Mouse (Mus musculus): ENCODE data around the gene Tbc1d5. TPM values are rescaled to one million over a fixed set of nuclear protein-coding genes. Genes with fewer than 3 reads are reported as not detected.

Tbc1d5 gene
- total and polyA plus RNA-seq, 3 experiments, result 6.6 to 13.9 (median 7.7) TPM

- no peak for TF ChIP-seq JUN (IDR thresholded peaks at IDR 0.05; ENCODE audit: insufficient read depth, low read depth, low read length)
- no peak for TF ChIP-seq CHD2 (IDR thresholded peaks at IDR 0.05; ENCODE audit: low read length)
- peak; percentile 32 for TF ChIP-seq RAD21 (IDR thresholded peaks at IDR 0.05; ENCODE audit: low read depth, low read length)
- no peak for TF ChIP-seq MXI1 (IDR thresholded peaks at IDR 0.05; ENCODE audit: low read depth, low read length)
- no peak for TF ChIP-seq ZNF384 (IDR thresholded peaks at IDR 0.05; ENCODE audit: low read depth, low read length)
- TF ChIP-seq USF1 (IDR thresholded peaks at IDR 0.05; ENCODE audit: low read depth, low read length), result no peak
- TF ChIP-seq RCOR1 (conservative IDR thresholded peaks at IDR 0.05; ENCODE audit: low read depth, low read length), result no peak
- TF ChIP-seq CHD1 (IDR thresholded peaks at IDR 0.05; ENCODE audit: low read depth, low read length), result no peak
- no peak for TF ChIP-seq MYC (IDR thresholded peaks at IDR 0.05; ENCODE audit: low read depth, low read length)
- TF ChIP-seq NRF1 (IDR thresholded peaks at IDR 0.05; ENCODE audit: low read depth, low read length), result no peak
- TF ChIP-seq MEF2A (IDR thresholded peaks at IDR 0.05; ENCODE audit: borderline replicate concordance, low read depth, low read length), result no peak
- TF ChIP-seq CTCF (conservative IDR thresholded peaks at IDR 0.05 in 1 of 2, IDR thresholded peaks at IDR 0.05 in 1 of 2; ENCODE audit: low read depth in 2 of 2, low read length in 2 of 2), result peak in 1 of 2 experiments; percentile 34; a peak in 2 of 4 replicates
- no peak for TF ChIP-seq IRF4 (IDR thresholded peaks at IDR 0.05; ENCODE audit: low read depth, low read length)
- no peak for TF ChIP-seq ZC3H11A (IDR thresholded peaks at IDR 0.05; ENCODE audit: low read depth, low read length)
- no peak for TF ChIP-seq HCFC1 (IDR thresholded peaks at IDR 0.05; ENCODE audit: low read depth, low read length)
- peak; percentile 23 for TF ChIP-seq SMC3 (IDR thresholded peaks at IDR 0.05; ENCODE audit: low read depth, low read length)
- no peak overlapping the region for H3K4me2 ChIP-seq (ENCODE audit: insufficient read depth, low read depth, poor library complexity, severe bottlenecking)
- H3K4me1 ChIP-seq (ENCODE audit: control insufficient read depth in 1 of 2, insufficient read depth in 2 of 2), result peaks cover 2 to 14% of the 10 kb centered on the region in 2 experiments; a peak in 2 of 4 replicates
- H3K36me3 ChIP-seq (replicated peaks in 1 of 2; ENCODE audit: control insufficient read depth in 1 of 2, insufficient read depth in 1 of 2, low read length in 1 of 2), result peaks cover 0 to 9% of the 10 kb centered on the region in 2 experiments
- in situ Hi-C loops (cut with MboI; ENCODE audit: low pct_ligation_motif_present, low pct_unique_long_range_greater_than_20kb, low sequenced_read_pairs) (loop anchor here (25.0 kb wide), 2 partner anchors 438 to 838 kb away; no protein-coding TSS in a partner anchor), dilution Hi-C loops (cut with MboI; ENCODE audit: extremely low pct_ligation_motif_present, extremely low pct_unique_long_range_greater_than_20kb, low sequenced_read_pairs) (no loop called here)
- H3K4me3 ChIP-seq (replicated peaks in 1 of 3; ENCODE audit: low read depth in 2 of 3, low read length in 2 of 3, poor library complexity in 1 of 3), result no peak overlapping the region
- no peaks in the 10 kb centered on the region for H3K79me2 ChIP-seq (replicated peaks; ENCODE audit: control insufficient read depth, extremely low read depth, insufficient read depth, poor library complexity, severe bottlenecking)
- DNase-seq (ENCODE audit: extremely low read depth), result no peak
- no peak overlapping the region for H3K27ac ChIP-seq (ENCODE audit: insufficient read depth, low read depth)
- no peaks in the 10 kb centered on the region for H3K9me3 ChIP-seq (replicated peaks; ENCODE audit: low read length)
- H3K9ac ChIP-seq (ENCODE audit: insufficient read depth, low read depth), result no peak overlapping the region
- no peaks in the 10 kb centered on the region for H3K27me3 ChIP-seq (replicated peaks)
Measured at GRCm38 (mm10) chr17:50775247-50775646, 403.9 kb downstream of the Tbc1d5 start.

DNA sequence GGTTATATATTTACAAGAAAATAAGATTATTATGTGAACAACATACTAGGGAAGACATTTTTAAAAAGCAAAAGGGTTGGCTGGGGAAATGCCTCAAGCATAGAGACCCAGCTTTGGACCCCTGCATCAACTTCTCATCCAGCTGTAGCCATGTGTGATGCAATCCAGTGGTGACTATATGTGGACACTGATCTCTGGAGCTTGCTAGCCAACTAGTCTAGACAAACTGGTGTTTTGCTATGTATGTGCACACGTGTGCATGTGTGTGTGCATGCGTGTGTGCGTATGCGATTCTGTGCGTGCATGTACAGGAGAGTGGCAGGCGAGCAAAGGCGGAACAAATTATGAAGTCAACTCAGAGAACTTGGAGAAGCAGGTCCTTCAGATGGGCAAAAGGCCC is 414.8 kb downstream of the Tbc1d5 start:
- no peak for DNase-seq (ENCODE audit: extremely low read depth)
- Histone ChIP-seq H3K4me1 (ENCODE audit: control insufficient read depth in 1 of 2, insufficient read depth in 2 of 2) (peaks cover 0 to 10% of the 10 kb centered on the region in 2 experiments; a peak in 2 of 4 replicates), H3K9me3 (replicated peaks; ENCODE audit: low read length) (no peaks in the 10 kb centered on the region), H3K9ac (ENCODE audit: insufficient read depth, low read depth) (no peak overlapping the region), H3K27ac (ENCODE audit: insufficient read depth, low read depth) (no peak overlapping the region), H3K36me3 (replicated peaks in 1 of 2; ENCODE audit: control insufficient read depth in 1 of 2, insufficient read depth in 1 of 2, low read length in 1 of 2) (peaks cover 0 to 11% of the 10 kb centered on the region in 2 experiments), H3K4me3 (replicated peaks in 1 of 3; ENCODE audit: low read depth in 2 of 3, low read length in 2 of 3, poor library complexity in 1 of 3) (no peak overlapping the region), H3K4me2 (ENCODE audit: insufficient read depth, low read depth, poor library complexity, severe bottlenecking) (no peak overlapping the region), H3K79me2 (replicated peaks; ENCODE audit: control insufficient read depth, extremely low read depth, insufficient read depth, poor library complexity, severe bottlenecking) (no peaks in the 10 kb centered on the region), H3K27me3 (replicated peaks) (no peaks in the 10 kb centered on the region)
- in situ Hi-C loops (cut with MboI; ENCODE audit: low pct_ligation_motif_present, low pct_unique_long_range_greater_than_20kb, low sequenced_read_pairs), result no loop called here
- dilution Hi-C loops (cut with MboI; ENCODE audit: extremely low pct_ligation_motif_present, extremely low pct_unique_long_range_greater_than_20kb, low sequenced_read_pairs), result no loop called here
- TF ChIP-seq MYC (IDR thresholded peaks at IDR 0.05; ENCODE audit: low read depth, low read length), result no peak
- no peak for TF ChIP-seq E2F4 (IDR thresholded peaks at IDR 0.05; ENCODE audit: insufficient replicate concordance, low read depth, low read length)
- TF ChIP-seq CHD2 (IDR thresholded peaks at IDR 0.05; ENCODE audit: low read length), result no peak
- TF ChIP-seq USF1 (IDR thresholded peaks at IDR 0.05; ENCODE audit: low read depth, low read length), result no peak
- TF ChIP-seq KAT2A (IDR thresholded peaks at IDR 0.05; ENCODE audit: insufficient replicate concordance, low read length), result no peak
- no peak for TF ChIP-seq TBP (conservative IDR thresholded peaks at IDR 0.05; ENCODE audit: low read depth, low read length)
- TF ChIP-seq POLR2A (IDR thresholded peaks at IDR 0.05; ENCODE audit: low read depth, low read length), result no peak
- no peak for TF ChIP-seq HCFC1 (IDR thresholded peaks at IDR 0.05; ENCODE audit: low read depth, low read length)
- no peak for TF ChIP-seq MEF2A (IDR thresholded peaks at IDR 0.05; ENCODE audit: borderline replicate concordance, low read depth, low read length)
- TF ChIP-seq ELF1 (IDR thresholded peaks at IDR 0.05; ENCODE audit: low read depth, low read length), result no peak
- TF ChIP-seq SMC3 (IDR thresholded peaks at IDR 0.05; ENCODE audit: low read depth, low read length), result no peak
- no peak for TF ChIP-seq GABPA (IDR thresholded peaks at IDR 0.05; ENCODE audit: insufficient replicate concordance, low read depth, low read length)
- no peak for TF ChIP-seq NRF1 (IDR thresholded peaks at IDR 0.05; ENCODE audit: low read depth, low read length)
- TF ChIP-seq ZKSCAN1 (IDR thresholded peaks at IDR 0.05; ENCODE audit: borderline replicate concordance, low read depth, low read length), result no peak
- no peak for TF ChIP-seq MAFK (IDR thresholded peaks at IDR 0.05; ENCODE audit: insufficient replicate concordance, low read length)
